Mouse (Mus musculus): ENCODE data around the gene Usp42. TPM values are rescaled to one million over a fixed set of nuclear protein-coding genes. Genes with fewer than 3 reads are reported as not detected.

Gene Usp42
- polyA plus RNA-seq, 1 experiment from 2014 or later = 20.4 TPM

DNA sequence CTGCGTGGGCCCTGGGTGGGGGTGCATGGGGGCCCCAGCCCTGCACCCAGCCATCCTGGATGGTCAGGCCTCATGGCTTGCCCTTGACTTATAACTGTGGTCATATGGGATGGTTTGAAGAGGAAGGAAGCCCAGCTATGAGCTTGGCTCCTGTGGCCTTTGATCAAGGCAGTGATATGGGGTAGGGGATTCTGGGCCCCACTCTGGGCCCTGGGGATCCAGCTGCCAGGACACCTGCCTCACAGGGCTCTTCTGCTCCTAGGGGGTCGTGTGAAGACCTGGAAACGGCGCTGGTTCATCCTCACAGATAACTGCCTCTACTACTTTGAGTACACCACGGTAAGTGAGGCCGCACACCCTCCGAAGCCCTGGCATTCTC lies 25.3 kb downstream of the Usp42 start:
- ATAC-seq (ENCODE audit: borderline replicate concordance, extremely low read depth, low FRiP score, low TSS enrichment) = no peak

DNA sequence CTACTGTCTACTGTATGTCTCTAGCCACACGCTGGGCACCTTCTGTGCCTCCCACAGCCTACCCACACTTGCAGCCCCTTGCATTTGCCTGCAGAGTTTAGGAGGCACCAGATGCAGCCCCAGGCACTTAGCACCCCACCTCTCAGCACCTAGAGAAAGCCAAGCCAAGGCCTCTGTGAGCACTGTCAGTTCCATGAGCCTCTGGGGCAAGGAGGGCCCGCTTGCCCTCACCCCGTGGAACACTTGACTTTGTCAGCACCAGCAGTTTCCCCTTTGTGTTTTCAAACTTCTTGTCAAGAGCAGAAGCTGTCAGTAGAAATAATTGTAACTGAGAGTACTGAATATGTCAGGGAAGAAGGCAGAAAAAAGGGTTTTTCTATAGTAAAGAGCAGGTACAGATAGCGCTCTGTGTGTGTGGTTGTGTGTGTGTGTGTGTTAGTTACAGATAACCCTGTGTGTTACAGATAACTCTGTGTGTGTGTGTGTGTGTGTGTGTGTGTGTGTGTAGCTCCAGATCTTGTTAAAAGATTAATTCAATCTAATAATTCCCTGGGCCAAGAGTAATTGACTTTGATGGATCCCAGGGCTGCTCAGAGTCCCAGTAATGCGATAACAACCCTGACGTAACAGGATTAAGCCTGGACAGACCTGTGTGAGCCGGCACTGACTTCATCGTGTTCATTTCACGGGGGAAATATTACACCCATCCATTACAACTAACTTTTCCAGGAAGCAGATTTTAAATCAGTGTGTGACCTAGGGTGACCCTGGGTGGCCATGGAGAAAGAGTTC lies 25.9 kb downstream of the Usp42 start:
- ATAC-seq (ENCODE audit: borderline replicate concordance, extremely low read depth, low FRiP score, low TSS enrichment) = no peak
- Histone ChIP-seq H3K4me2 (no peak overlapping the region), H3K27ac (no peak overlapping the region), H3K4me3 (no peak overlapping the region), H3K9ac (no peak overlapping the region), H3K36me3 (peaks cover 56% of the 10 kb centered on the region), H3K9me3 (no peaks in the 10 kb centered on the region), H3K27me3 (no peaks in the 10 kb centered on the region), H3K4me1 (no peaks in the 10 kb centered on the region)
- WGBS = 77% methylated on average over 9 of the region's 9 CpGs

More for the DNA sequence above, 25.3 kb downstream of the Usp42 start:
- no peaks in the 10 kb centered on the region for H3K4me1 ChIP-seq
- H3K9me3 ChIP-seq = no peaks in the 10 kb centered on the region
- H3K27me3 ChIP-seq = no peaks in the 10 kb centered on the region
- no peak overlapping the region for H3K27ac ChIP-seq
- no peak overlapping the region for H3K4me3 ChIP-seq
- H3K36me3 ChIP-seq = peaks cover 55% of the 10 kb centered on the region
- WGBS = 85% methylated on average over 7 of the region's 7 CpGs
- H3K4me2 ChIP-seq = no peak overlapping the region
- no peak overlapping the region for H3K9ac ChIP-seq

DNA sequence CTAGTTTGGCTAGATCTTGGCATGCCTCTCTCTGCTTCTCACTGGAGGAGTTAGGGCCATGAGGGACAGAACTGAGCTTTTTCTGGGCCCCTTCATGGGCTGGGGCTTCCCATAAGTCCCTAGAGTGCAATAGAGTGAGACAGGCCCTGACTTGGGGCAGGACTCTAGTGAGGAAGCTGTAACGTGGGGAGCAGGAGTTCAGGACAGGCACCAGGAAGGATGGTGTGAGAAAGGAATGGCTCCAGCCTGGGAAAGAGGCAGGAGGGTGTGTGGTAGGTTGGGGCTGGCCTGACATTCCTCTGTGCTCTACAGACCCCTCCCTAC lies 26.5 kb downstream of the Usp42 start:
- no peaks in the 10 kb centered on the region for H3K27me3 ChIP-seq
- no peak overlapping the region for H3K27ac ChIP-seq
- H3K4me2 ChIP-seq = no peak overlapping the region
- H3K4me1 ChIP-seq = no peaks in the 10 kb centered on the region
- peaks cover 57% of the 10 kb centered on the region for H3K36me3 ChIP-seq
- no peak for ATAC-seq (ENCODE audit: borderline replicate concordance, extremely low read depth, low FRiP score, low TSS enrichment)
- WGBS = 36% methylated on average over 1 of the region's 1 CpGs
- H3K9me3 ChIP-seq = no peaks in the 10 kb centered on the region
- no peak overlapping the region for H3K4me3 ChIP-seq
- H3K9ac ChIP-seq = no peak overlapping the region

DNA sequence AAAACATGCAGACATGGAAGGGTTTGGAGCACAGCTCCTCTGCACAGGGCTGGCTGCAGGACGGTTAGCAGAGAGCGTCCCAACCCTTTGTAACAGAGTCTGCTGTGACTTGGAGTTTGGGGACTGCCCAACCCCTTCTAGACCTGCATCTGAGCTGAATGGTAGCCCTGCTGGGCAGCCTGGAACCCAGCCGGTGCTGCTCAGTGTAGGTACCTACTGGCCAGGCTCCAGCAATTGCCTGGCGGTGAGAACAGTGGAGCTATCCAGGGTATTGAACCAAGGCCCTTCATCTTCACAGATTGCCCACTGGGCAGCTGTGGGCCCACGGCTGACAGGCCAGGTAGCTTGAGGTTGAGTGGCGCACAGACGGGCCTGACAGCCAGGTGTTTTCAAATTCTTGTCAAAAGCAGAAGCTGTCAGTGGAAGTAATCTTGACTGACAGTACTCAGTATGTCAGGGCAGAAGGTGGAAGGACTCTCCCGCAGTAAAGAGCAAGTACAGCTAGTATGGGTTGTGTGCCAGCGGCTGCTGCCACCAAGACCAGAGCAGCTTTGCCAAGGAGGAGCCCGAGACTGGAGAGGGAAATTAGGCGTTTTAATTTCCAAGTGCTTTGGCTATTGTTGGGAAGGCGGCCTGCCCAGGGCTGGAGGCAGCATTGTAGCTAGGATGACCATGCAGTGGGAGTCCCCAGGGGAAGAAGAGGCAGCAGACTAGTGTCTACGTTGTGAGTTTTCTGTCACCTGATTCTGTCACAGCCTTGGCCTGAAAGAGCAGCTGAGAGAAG lies 27.0 kb downstream of the Usp42 start:
- H3K9ac ChIP-seq = no peak overlapping the region
- 80% methylated on average over 13 of the region's 13 CpGs for WGBS
- no peak for ATAC-seq (ENCODE audit: borderline replicate concordance, extremely low read depth, low FRiP score, low TSS enrichment)

DNA sequence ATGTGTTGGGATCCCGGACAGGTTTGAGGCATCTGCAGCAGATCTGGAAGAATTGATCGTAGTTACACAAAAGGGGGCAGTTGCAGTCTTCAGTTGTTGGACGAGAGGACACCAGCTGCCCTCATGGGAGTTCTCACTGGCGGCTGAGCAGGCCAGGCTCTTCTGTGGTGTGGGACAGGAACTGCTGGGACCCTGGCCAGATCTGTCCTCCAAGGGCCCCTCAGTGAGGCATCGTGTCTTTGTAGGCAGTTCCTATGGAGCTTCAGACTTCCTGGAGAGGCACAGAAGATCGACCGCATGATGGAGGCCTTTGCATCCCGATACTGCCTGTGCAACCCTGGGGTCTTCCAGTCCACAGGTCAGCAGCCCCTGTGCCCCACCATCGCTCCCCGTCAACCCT lies 31.0 kb downstream of the Usp42 start:
- no peaks in the 10 kb centered on the region for H3K27me3 ChIP-seq
- H3K27ac ChIP-seq = no peak overlapping the region
- H3K9ac ChIP-seq = no peak overlapping the region
- no peak overlapping the region for H3K4me2 ChIP-seq
- ATAC-seq (ENCODE audit: borderline replicate concordance, extremely low read depth, low FRiP score, low TSS enrichment) = no peak
- H3K36me3 ChIP-seq = peaks cover 35% of the 10 kb centered on the region
- no peak overlapping the region for H3K4me3 ChIP-seq
- no peaks in the 10 kb centered on the region for H3K9me3 ChIP-seq
- WGBS = 85% methylated on average over 10 of the region's 10 CpGs
- no peaks in the 10 kb centered on the region for H3K4me1 ChIP-seq

More for the DNA sequence above, 27.0 kb downstream of the Usp42 start:
- Histone ChIP-seq H3K4me1 (no peaks in the 10 kb centered on the region), H3K27me3 (no peaks in the 10 kb centered on the region), H3K4me2 (no peak overlapping the region), H3K27ac (no peak overlapping the region), H3K36me3 (peaks cover 57% of the 10 kb centered on the region), H3K4me3 (no peak overlapping the region), H3K9me3 (no peaks in the 10 kb centered on the region)

DNA sequence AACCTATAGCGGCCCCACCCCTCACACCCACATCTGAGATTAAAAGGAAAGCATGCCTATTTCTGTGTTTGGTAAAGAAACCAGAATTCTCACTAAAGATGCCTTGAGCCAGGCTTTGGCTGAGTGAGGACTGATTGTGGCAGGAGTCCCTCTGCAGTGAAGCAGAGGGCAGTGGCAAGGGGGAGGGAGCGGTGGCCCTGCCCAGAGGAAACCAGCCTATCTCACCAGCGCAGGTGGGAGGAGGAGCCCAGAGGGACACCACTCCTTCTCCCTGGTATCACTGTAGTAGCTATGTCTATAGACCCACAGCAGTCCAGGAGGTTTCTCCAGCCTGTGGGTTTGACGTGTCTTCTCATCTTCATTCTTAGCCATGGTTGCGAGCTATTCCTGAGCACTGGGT lies 31.8 kb downstream of the Usp42 start:
- WGBS = 90% methylated on average over 5 of the region's 5 CpGs
- no peak overlapping the region for H3K4me2 ChIP-seq
- H3K27ac ChIP-seq = no peak overlapping the region
- no peak overlapping the region for H3K4me3 ChIP-seq
- no peaks in the 10 kb centered on the region for H3K27me3 ChIP-seq
- no peak overlapping the region for H3K9ac ChIP-seq
- H3K36me3 ChIP-seq = peaks cover 43% of the 10 kb centered on the region
- ATAC-seq (ENCODE audit: borderline replicate concordance, extremely low read depth, low FRiP score, low TSS enrichment) = no peak
- H3K9me3 ChIP-seq = no peaks in the 10 kb centered on the region
- no peaks in the 10 kb centered on the region for H3K4me1 ChIP-seq

DNA sequence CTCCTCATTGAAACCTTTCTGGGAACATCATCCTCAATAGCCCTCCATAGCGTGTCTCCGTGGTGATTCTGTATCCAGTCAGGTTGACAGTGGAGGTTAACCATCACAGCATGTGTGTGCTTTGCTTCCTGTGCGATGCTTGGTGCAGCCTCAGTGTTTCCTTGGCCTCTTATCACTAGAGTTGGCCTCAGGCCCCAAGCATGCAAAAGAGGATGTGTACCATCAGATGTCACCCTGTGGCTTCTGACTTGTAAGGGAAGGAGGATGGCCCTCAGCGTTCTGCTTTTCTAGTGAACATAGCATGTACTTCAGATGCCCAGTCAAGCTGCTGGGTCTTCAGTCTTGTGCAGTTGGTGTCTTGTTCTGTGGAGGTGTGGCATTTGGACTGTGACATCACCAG lies 33.6 kb downstream of the Usp42 start:
- 92% methylated on average over 4 of the region's 4 CpGs for WGBS
- Histone ChIP-seq H3K27me3 (no peaks in the 10 kb centered on the region), H3K9ac (no peak overlapping the region), H3K4me3 (no peak overlapping the region), H3K4me1 (no peaks in the 10 kb centered on the region), H3K9me3 (no peaks in the 10 kb centered on the region), H3K4me2 (no peak overlapping the region), H3K36me3 (peaks cover 54% of the 10 kb centered on the region), H3K27ac (no peak overlapping the region)
- no peak for ATAC-seq (ENCODE audit: borderline replicate concordance, extremely low read depth, low FRiP score, low TSS enrichment)

DNA sequence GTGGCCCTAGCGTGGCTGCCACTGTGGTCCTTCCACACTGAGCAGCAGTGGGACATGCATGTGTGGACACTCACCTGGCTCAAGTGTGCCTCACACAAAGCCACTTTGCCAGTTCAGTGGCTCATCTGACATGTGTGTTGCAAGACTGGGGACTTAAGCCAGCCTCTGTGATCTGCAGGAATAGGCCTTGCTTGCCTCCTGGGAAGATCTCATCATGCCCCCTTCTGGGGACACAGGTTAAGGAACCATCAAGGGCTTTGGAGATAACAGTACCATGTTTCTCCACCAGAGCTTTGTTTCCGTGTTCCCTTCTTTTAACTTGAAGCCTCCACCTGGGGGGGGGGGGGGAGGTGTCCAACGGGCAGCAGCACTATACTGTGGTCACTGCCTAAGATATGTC lies 35.8 kb downstream of the Usp42 start:
- H3K9me3 ChIP-seq = no peaks in the 10 kb centered on the region
- H3K9ac ChIP-seq = no peak overlapping the region
- ATAC-seq (ENCODE audit: borderline replicate concordance, extremely low read depth, low FRiP score, low TSS enrichment) = peak; percentile 8; the same call in 1 of the 2 replicates
- H3K4me3 ChIP-seq = no peak overlapping the region
- no peak overlapping the region for H3K4me2 ChIP-seq
- H3K27ac ChIP-seq = no peak overlapping the region
- H3K27me3 ChIP-seq = no peaks in the 10 kb centered on the region
- 51% methylated on average over 3 of the region's 3 CpGs for WGBS
- H3K36me3 ChIP-seq = peaks cover 39% of the 10 kb centered on the region
- H3K4me1 ChIP-seq = no peaks in the 10 kb centered on the region

DNA sequence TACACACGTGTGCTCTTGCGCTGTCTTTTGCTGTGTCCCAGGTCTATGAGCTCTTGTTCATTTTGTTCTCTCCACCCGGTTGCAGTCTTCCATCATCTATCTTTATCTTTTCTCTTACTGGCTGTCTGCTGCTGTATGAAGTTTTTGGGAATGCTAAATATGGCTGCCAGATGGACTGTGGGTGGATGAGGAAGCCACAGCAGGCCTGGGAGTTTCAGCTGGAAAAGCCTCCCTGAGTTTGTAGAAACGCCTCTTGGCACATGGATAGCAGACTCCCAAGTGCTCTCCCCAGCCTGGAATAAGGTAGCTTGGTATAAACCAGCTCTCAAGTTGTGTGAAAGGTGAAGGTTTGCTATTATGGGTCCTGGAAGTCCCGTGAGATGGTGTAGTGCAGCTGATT lies 41.2 kb downstream of the Usp42 start:
- WGBS = 85% methylated on average over 5 of the region's 5 CpGs
- ATAC-seq (ENCODE audit: borderline replicate concordance, extremely low read depth, low FRiP score, low TSS enrichment) = no peak
- Histone ChIP-seq H3K27ac (no peak overlapping the region), H3K9ac (no peak overlapping the region), H3K4me3 (no peak overlapping the region), H3K9me3 (no peaks in the 10 kb centered on the region), H3K4me1 (no peaks in the 10 kb centered on the region), H3K4me2 (no peak overlapping the region), H3K27me3 (no peaks in the 10 kb centered on the region), H3K36me3 (peaks cover 40% of the 10 kb centered on the region)

DNA sequence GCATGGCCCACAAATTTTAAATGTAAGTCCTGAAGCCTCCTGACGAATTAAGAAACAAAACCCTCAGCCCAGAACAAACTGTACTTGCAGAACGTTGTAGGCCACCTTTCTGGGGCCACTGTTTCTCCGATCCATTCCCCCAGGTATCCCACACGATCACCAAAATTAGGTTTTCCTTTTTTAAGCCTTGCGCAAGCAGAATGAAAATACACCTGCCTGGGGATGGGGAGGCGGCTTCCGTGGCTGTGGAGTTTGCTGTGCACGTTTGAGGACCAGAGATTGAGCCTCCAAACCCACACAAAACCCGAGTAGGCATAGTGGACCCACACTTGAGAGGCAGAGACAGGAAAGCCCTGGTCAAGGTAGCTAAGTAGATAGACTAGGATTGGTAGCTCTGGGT lies 41.7 kb downstream of the Usp42 start:
- no peak overlapping the region for H3K9ac ChIP-seq
- no peaks in the 10 kb centered on the region for H3K4me1 ChIP-seq
- no peaks in the 10 kb centered on the region for H3K9me3 ChIP-seq
- 89% methylated on average over 9 of the region's 9 CpGs for WGBS
- H3K27ac ChIP-seq = no peak overlapping the region
- peaks cover 35% of the 10 kb centered on the region for H3K36me3 ChIP-seq
- H3K27me3 ChIP-seq = no peaks in the 10 kb centered on the region
- H3K4me2 ChIP-seq = no peak overlapping the region
- no peak overlapping the region for H3K4me3 ChIP-seq
- ATAC-seq (ENCODE audit: borderline replicate concordance, extremely low read depth, low FRiP score, low TSS enrichment) = no peak

DNA sequence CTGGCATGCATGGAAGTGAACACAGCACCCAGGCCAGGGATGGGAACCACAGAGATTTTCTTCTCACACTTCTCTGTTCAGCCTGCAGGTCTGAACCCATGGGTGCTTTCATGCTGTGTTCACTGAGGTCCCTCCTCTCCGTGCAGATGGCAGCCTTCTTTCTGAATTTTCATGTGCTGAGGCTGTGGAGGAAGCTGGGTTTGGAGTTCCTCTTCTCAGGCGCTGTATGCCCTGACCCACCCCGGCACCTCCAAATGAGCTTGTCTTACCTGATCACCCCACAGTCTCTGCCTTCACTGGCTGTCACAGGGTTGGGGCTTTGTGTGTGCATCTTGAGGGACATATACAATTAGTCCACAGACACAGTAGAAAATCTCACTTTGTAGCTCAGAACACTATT lies 44.5 kb downstream of the Usp42 start:
- no peaks in the 10 kb centered on the region for H3K27me3 ChIP-seq
- no peak overlapping the region for H3K4me2 ChIP-seq
- H3K27ac ChIP-seq = no peak overlapping the region
- peaks cover 15% of the 10 kb centered on the region; the same call in 1 of the 2 replicates for H3K36me3 ChIP-seq
- H3K4me1 ChIP-seq = peaks cover 9% of the 10 kb centered on the region; the same call in 1 of the 2 replicates
- no peak overlapping the region for H3K4me3 ChIP-seq
- ATAC-seq (ENCODE audit: borderline replicate concordance, extremely low read depth, low FRiP score, low TSS enrichment) = no peak
- no peaks in the 10 kb centered on the region for H3K9me3 ChIP-seq
- H3K9ac ChIP-seq = no peak overlapping the region
- WGBS = 81% methylated on average over 3 of the region's 3 CpGs

DNA sequence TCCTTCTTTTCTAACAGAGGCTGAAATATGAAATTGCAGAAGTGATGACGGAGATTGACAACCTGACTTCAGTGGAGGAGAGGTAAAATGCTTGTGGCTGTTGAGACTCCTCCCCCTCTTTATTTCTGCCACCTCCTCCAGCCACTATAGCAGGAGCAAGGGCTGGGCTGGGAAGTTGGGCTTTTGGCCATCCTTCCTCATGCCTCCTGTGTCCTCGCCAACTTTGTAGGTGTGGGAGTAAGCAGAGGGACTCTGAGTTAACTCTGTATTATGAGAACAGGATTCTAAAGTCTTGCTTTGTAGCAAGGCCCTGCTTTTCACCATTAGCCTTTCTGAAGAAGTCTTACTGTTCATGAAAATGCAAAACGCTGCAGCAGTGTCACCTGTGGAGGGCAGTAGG lies 45.6 kb downstream of the Usp42 start:
- Histone ChIP-seq H3K9me3 (no peaks in the 10 kb centered on the region), H3K9ac (no peak overlapping the region), H3K4me2 (no peak overlapping the region), H3K27ac (no peak overlapping the region), H3K4me3 (no peak overlapping the region), H3K4me1 (peaks cover 9% of the 10 kb centered on the region; the same call in 1 of the 2 replicates), H3K36me3 (peaks cover 15% of the 10 kb centered on the region; the same call in 1 of the 2 replicates), H3K27me3 (no peaks in the 10 kb centered on the region)
- ATAC-seq (ENCODE audit: borderline replicate concordance, extremely low read depth, low FRiP score, low TSS enrichment) = no peak
- 91% methylated on average over 3 of the region's 3 CpGs for WGBS
